Mouse (Mus musculus): Measurements from ENCODE around the gene Mrpl36. TPM values are rescaled to one million over a fixed set of nuclear protein-coding genes. Genes with fewer than 3 reads are reported as not detected.
A peak's percentile ranks its signal among the peaks of the same experiment; 100 is the strongest.

Gene Mrpl36
- 110 and 111 TPM in 2 replicates for polyA plus RNA-seq (2016; fragmentation: Nextera tagmentation; extraction: Ambion mirVana)

- 2% methylated on average over 45 of the region's 45 CpGs for WGBS
- peak within 1 kb of the TSS; percentile 75 for H3K4me2 ChIP-seq
- no peaks in the 10 kb centered on the region for H3K27me3 ChIP-seq
- peak; percentile 83 for ATAC-seq (ENCODE audit: insufficient number of reproducible peaks, insufficient read depth, low FRiP score, low TSS enrichment, low read depth)
- H3K36me3 ChIP-seq = peaks cover 35% of the 10 kb centered on the region
- H3K9ac ChIP-seq (replicated peaks) = peak within 1 kb of the TSS; percentile 72
- no peaks in the 10 kb centered on the region for H3K9me3 ChIP-seq
- peak within 1 kb of the TSS; percentile 75 for H3K4me3 ChIP-seq (replicated peaks)
- peaks cover 14% of the 10 kb centered on the region for H3K4me1 ChIP-seq (replicated peaks)
- H3K27ac ChIP-seq = peak within 1 kb of the TSS; percentile 72
Measured at GRCm38 (mm10) chr13:73327827-73328698, at the start of gene Mrpl36, which contains the start of gene Ndufs6. Gene Mrpl36 (plus strand): TSS chr13:73328513. Gene Ndufs6 (minus strand): TSS chr13:73328542.

GRCm38 (mm10) chr13:73279196-73279595, 49.1 kb upstream of the Mrpl36 start:
- no peak overlapping the region for H3K4me2 ChIP-seq
- no peaks in the 10 kb centered on the region for H3K9me3 ChIP-seq
- peaks cover 35% of the 10 kb centered on the region for H3K27me3 ChIP-seq
- H3K36me3 ChIP-seq = no peaks in the 10 kb centered on the region
- H3K27ac ChIP-seq = no peak overlapping the region
- 35% methylated on average over 1 of the region's 1 CpGs for WGBS
- H3K4me3 ChIP-seq (replicated peaks) = no peak overlapping the region
- H3K4me1 ChIP-seq (replicated peaks) = no peaks in the 10 kb centered on the region
- no peak overlapping the region for H3K9ac ChIP-seq (replicated peaks)
- ATAC-seq (ENCODE audit: insufficient number of reproducible peaks, insufficient read depth, low FRiP score, low TSS enrichment, low read depth) = no peak

- peaks cover 4% of the 10 kb centered on the region; the same call in 1 of the 2 replicates for H3K27me3 ChIP-seq
- 68% methylated on average over 2 of the region's 2 CpGs for WGBS
- ATAC-seq (ENCODE audit: insufficient number of reproducible peaks, insufficient read depth, low FRiP score, low TSS enrichment, low read depth) = no peak
Measured at GRCm38 (mm10) chr13:73282407-73282806, 45.9 kb upstream of the Mrpl36 start.

GRCm38 (mm10) chr13:73283534-73283933, 44.8 kb upstream of the Mrpl36 start:
- Histone ChIP-seq H3K9ac (replicated peaks) (no peak overlapping the region), H3K9me3 (no peaks in the 10 kb centered on the region), H3K27me3 (no peaks in the 10 kb centered on the region; the same call in 1 of the 2 replicates), H3K4me3 (replicated peaks) (no peak overlapping the region), H3K27ac (no peak overlapping the region), H3K4me1 (replicated peaks) (no peaks in the 10 kb centered on the region), H3K36me3 (no peaks in the 10 kb centered on the region), H3K4me2 (no peak overlapping the region)
- WGBS = 83% methylated on average over 1 of the region's 1 CpGs
- ATAC-seq (ENCODE audit: insufficient number of reproducible peaks, insufficient read depth, low FRiP score, low TSS enrichment, low read depth) = no peak

More at GRCm38 (mm10) chr13:73282407-73282806, 45.9 kb upstream of the Mrpl36 start:
- Histone ChIP-seq H3K4me3 (replicated peaks) (no peak overlapping the region), H3K4me1 (replicated peaks) (no peaks in the 10 kb centered on the region), H3K36me3 (no peaks in the 10 kb centered on the region), H3K9ac (replicated peaks) (no peak overlapping the region), H3K9me3 (no peaks in the 10 kb centered on the region), H3K27ac (no peak overlapping the region), H3K4me2 (no peak overlapping the region)

- H3K4me2 ChIP-seq = no peak overlapping the region
- H3K27ac ChIP-seq = no peak overlapping the region
- no peak overlapping the region for H3K9ac ChIP-seq (replicated peaks)
- WGBS = 75% methylated on average over 6 of the region's 6 CpGs
- H3K9me3 ChIP-seq = no peaks in the 10 kb centered on the region
- H3K27me3 ChIP-seq = no peaks in the 10 kb centered on the region
- no peak overlapping the region for H3K4me3 ChIP-seq (replicated peaks)
- no peaks in the 10 kb centered on the region for H3K36me3 ChIP-seq
- H3K4me1 ChIP-seq (replicated peaks) = no peaks in the 10 kb centered on the region
- ATAC-seq (ENCODE audit: insufficient number of reproducible peaks, insufficient read depth, low FRiP score, low TSS enrichment, low read depth) = no peak
Measured at GRCm38 (mm10) chr13:73290206-73290605, 38.1 kb upstream of the Mrpl36 start.

GRCm38 (mm10) chr13:73291102-73291501, 37.2 kb upstream of the Mrpl36 start:
- H3K9me3 ChIP-seq = no peaks in the 10 kb centered on the region
- no peak overlapping the region for H3K4me2 ChIP-seq
- H3K36me3 ChIP-seq = no peaks in the 10 kb centered on the region
- H3K4me1 ChIP-seq (replicated peaks) = no peaks in the 10 kb centered on the region
- ATAC-seq (ENCODE audit: insufficient number of reproducible peaks, insufficient read depth, low FRiP score, low TSS enrichment, low read depth) = no peak
- H3K4me3 ChIP-seq (replicated peaks) = no peak overlapping the region
- no peak overlapping the region for H3K9ac ChIP-seq (replicated peaks)
- H3K27ac ChIP-seq = no peak overlapping the region
- H3K27me3 ChIP-seq = no peaks in the 10 kb centered on the region
- WGBS = 29% methylated on average over 2 of the region's 2 CpGs

GRCm38 (mm10) chr13:73298717-73299116, 29.6 kb upstream of the Mrpl36 start:
- no peak for ATAC-seq (ENCODE audit: insufficient number of reproducible peaks, insufficient read depth, low FRiP score, low TSS enrichment, low read depth)
- 72% methylated on average over 4 of the region's 4 CpGs for WGBS

GRCm38 (mm10) chr13:73299322-73299721, 29.0 kb upstream of the Mrpl36 start:
- H3K27ac ChIP-seq = no peak overlapping the region
- 90% methylated on average over 5 of the region's 5 CpGs for WGBS
- H3K9me3 ChIP-seq = no peaks in the 10 kb centered on the region
- no peaks in the 10 kb centered on the region for H3K27me3 ChIP-seq
- H3K4me3 ChIP-seq (replicated peaks) = no peak overlapping the region
- no peaks in the 10 kb centered on the region for H3K4me1 ChIP-seq (replicated peaks)
- no peaks in the 10 kb centered on the region for H3K36me3 ChIP-seq
- no peak for ATAC-seq (ENCODE audit: insufficient number of reproducible peaks, insufficient read depth, low FRiP score, low TSS enrichment, low read depth)
- H3K9ac ChIP-seq (replicated peaks) = no peak overlapping the region
- no peak overlapping the region for H3K4me2 ChIP-seq

More at GRCm38 (mm10) chr13:73298717-73299116, 29.6 kb upstream of the Mrpl36 start:
- H3K4me2 ChIP-seq = no peak overlapping the region
- H3K4me3 ChIP-seq (replicated peaks) = no peak overlapping the region
- H3K36me3 ChIP-seq = no peaks in the 10 kb centered on the region
- H3K27me3 ChIP-seq = no peaks in the 10 kb centered on the region
- H3K4me1 ChIP-seq (replicated peaks) = no peaks in the 10 kb centered on the region
- H3K9ac ChIP-seq (replicated peaks) = no peak overlapping the region
- no peak overlapping the region for H3K27ac ChIP-seq
- H3K9me3 ChIP-seq = no peaks in the 10 kb centered on the region

GRCm38 (mm10) chr13:73304729-73305128, 23.6 kb upstream of the Mrpl36 start:
- Histone ChIP-seq H3K9ac (replicated peaks) (no peak overlapping the region), H3K9me3 (no peaks in the 10 kb centered on the region), H3K36me3 (no peaks in the 10 kb centered on the region), H3K27ac (no peak overlapping the region), H3K4me1 (replicated peaks) (peaks cover 8% of the 10 kb centered on the region; the same call in 1 of the 2 replicates), H3K4me2 (no peak overlapping the region), H3K27me3 (peaks cover 21% of the 10 kb centered on the region; the same call in 1 of the 2 replicates), H3K4me3 (replicated peaks) (no peak overlapping the region)
- ATAC-seq (ENCODE audit: insufficient number of reproducible peaks, insufficient read depth, low FRiP score, low TSS enrichment, low read depth) = no peak
- WGBS = 39% methylated on average over 6 of the region's 6 CpGs

- H3K9ac ChIP-seq (replicated peaks) = no peak overlapping the region
- no peak for ATAC-seq (ENCODE audit: insufficient number of reproducible peaks, insufficient read depth, low FRiP score, low TSS enrichment, low read depth)
- H3K9me3 ChIP-seq = no peaks in the 10 kb centered on the region
- H3K36me3 ChIP-seq = no peaks in the 10 kb centered on the region
- H3K4me1 ChIP-seq (replicated peaks) = peaks cover 10% of the 10 kb centered on the region; the same call in 1 of the 2 replicates
- no peak overlapping the region for H3K4me3 ChIP-seq (replicated peaks)
- peaks cover 21% of the 10 kb centered on the region; the same call in 1 of the 2 replicates for H3K27me3 ChIP-seq
- H3K27ac ChIP-seq = no peak overlapping the region
- WGBS = 67% methylated on average over 8 of the region's 8 CpGs
- H3K4me2 ChIP-seq = no peak overlapping the region
Measured at GRCm38 (mm10) chr13:73305398-73306084, 22.8 kb upstream of the Mrpl36 start.

GRCm38 (mm10) chr13:73306085-73306410, 22.3 kb upstream of the Mrpl36 start:
- Histone ChIP-seq H3K27me3 (peaks cover 21% of the 10 kb centered on the region; the same call in 1 of the 2 replicates), H3K4me1 (replicated peaks) (peaks cover 10% of the 10 kb centered on the region; the same call in 1 of the 2 replicates), H3K9me3 (no peaks in the 10 kb centered on the region), H3K27ac (no peak overlapping the region), H3K4me2 (no peak overlapping the region), H3K36me3 (no peaks in the 10 kb centered on the region), H3K4me3 (replicated peaks) (no peak overlapping the region), H3K9ac (replicated peaks) (no peak overlapping the region)
- no peak for ATAC-seq (ENCODE audit: insufficient number of reproducible peaks, insufficient read depth, low FRiP score, low TSS enrichment, low read depth)
- 52% methylated on average over 4 of the region's 4 CpGs for WGBS

Measured in limb, embryonic 12.5 days (tissue).